Mouse (Mus musculus) heart, postnatal 0 days (tissue): ENCODE data around the gene Ampd3. TPM values are rescaled to one million over a fixed set of nuclear protein-coding genes. Genes with fewer than 3 reads are reported as not detected.

Experiments used
- ATAC-seq: fragments of 200-750 bp; cut with Nextera tagmentation; 2 replicates; pipeline ENCODE4 v1.8.0; 2017; ENCODE audit warnings: low read depth, moderate number of reproducible peaks, moderate library complexity; ENCODE audit not compliant: insufficient read depth
- DNase-seq: peaks from one replicate; pipeline ENCODE4 v3.0.0-alpha.2; 2016; ENCODE audit warnings: low spot score
- H3K27ac ChIP-seq: fragments of 300-500 bp; sonication (generic); 2 replicates; pipeline ENCODE4 v1.5.1; 2014; ENCODE audit warnings: low read depth, mild to moderate bottlenecking
- H3K27me3 ChIP-seq: fragments of 300-500 bp; sonication (generic); 2 replicates; pipeline ENCODE4 v1.6.1; 2014; ENCODE audit warnings: low read length, mixed read lengths; ENCODE audit not compliant: control insufficient read depth, insufficient read depth
- H3K36me3 ChIP-seq: fragments of 300-500 bp; sonication (generic); replicated peaks from 2 replicates; pipeline ENCODE4 v1.6.1; 2014; ENCODE audit warnings: low read length, mixed read lengths; ENCODE audit not compliant: control insufficient read depth, insufficient read depth
- H3K4me1 ChIP-seq: fragments of 300-500 bp; sonication (generic); 2 replicates; pipeline ENCODE4 v1.6.1; 2014; ENCODE audit warnings: antibody characterized with exemption; ENCODE audit not compliant: control insufficient read depth, insufficient read depth
- H3K4me2 ChIP-seq: fragments of 300-500 bp; sonication (generic); 2 replicates; pipeline ENCODE4 v1.6.1; 2014; ENCODE audit warnings: low read depth, mild to moderate bottlenecking, low read length, moderate library complexity
- H3K4me3 ChIP-seq: fragments of 300-500 bp; sonication (generic); 2 replicates; pipeline ENCODE4 v1.5.1; 2014; ENCODE audit warnings: low read depth, low read length
- H3K9ac ChIP-seq: fragments of 300-500 bp; sonication (generic); replicated peaks from 2 replicates; pipeline ENCODE4 v1.6.1; 2014; ENCODE audit warnings: low read depth, low read length, mixed read lengths
- H3K9me3 ChIP-seq: fragments of 300-500 bp; sonication (generic); replicated peaks from 2 replicates; pipeline ENCODE4 v1.6.1; 2016; ENCODE audit warnings: low read length; ENCODE audit not compliant: control insufficient read depth
- CTCF ChIP-seq: IDR thresholded peaks from 2 replicates; pipeline ENCODE4 v1.5.1; 2016; ENCODE audit warnings: antibody characterized with exemption, control low read depth, low read depth
- EP300 ChIP-seq: IDR thresholded peaks from 2 replicates; pipeline ENCODE4 v1.6.1; 2016; ENCODE audit warnings: antibody characterized with exemption, low read depth
- WGBS: fragments of 180-500 bp; shearing (Covaris S2); extraction: QIAGEN DNeasy Blood & Tissue Kit; methylation state at CpG from one replicate; pipeline ENCODE4 v1.1.7; 2014; 5-methylcytosine and 5-hydroxymethylcytosine counted together
- polyA plus RNA-seq: library from polyadenylated mRNA; unstranded; fragments of >200 nt; fragmentation: Nextera tagmentation; extraction: Ambion mirVana; gene quantifications from 2 replicates; pipeline ENCODE4 v1.2.1, GENCODE M21; 2015
- total RNA-seq: library from RNA; depleted of rRNA; stranded (reverse); fragments of >200 nt; gene quantifications from 2 replicates; pipeline ENCODE4 v1.2.3, GENCODE M21; 2014; ENCODE audit warnings: low replicate concordance

The Ampd3 gene
- total and polyA plus RNA-seq, 2 experiments from 2014 or later: 15.6 to 19.7 TPM

DNA sequence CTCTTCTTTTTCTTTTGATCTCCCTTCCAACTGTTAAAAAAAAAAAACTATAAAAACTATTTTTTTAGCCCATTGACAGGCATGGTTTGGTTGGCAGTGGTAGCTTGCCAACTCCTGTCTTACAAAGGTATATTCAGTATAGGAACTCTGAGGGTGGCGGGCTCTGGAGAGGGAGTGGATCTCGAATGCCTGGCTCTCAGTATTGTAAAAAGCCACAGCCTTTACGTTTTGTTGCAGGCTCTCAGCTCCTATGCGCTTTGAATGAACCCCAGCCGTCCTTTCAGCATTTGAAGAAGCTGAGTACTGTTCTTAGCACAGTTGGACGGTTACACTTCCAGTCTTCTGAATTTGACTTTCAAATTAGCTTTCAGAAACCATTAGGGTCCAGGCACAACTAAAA is 38.7 kb upstream of the Ampd3 start:
- 81% methylated on average over 6 of the region's 6 CpGs for WGBS
- no peak overlapping the region for H3K4me2 ChIP-seq
- ATAC-seq: no peak
- no peak overlapping the region for H3K9ac ChIP-seq
- no peak for DNase-seq
- H3K4me1 ChIP-seq: no peaks in the 10 kb centered on the region
- no peak overlapping the region for H3K27ac ChIP-seq
- no peaks in the 10 kb centered on the region for H3K36me3 ChIP-seq
- H3K9me3 ChIP-seq: no peaks in the 10 kb centered on the region
- no peak overlapping the region for H3K4me3 ChIP-seq
- TF ChIP-seq EP300 (no peak), CTCF (no peak)
- H3K27me3 ChIP-seq: no peaks in the 10 kb centered on the region

- Histone ChIP-seq H3K9me3 (no peaks in the 10 kb centered on the region), H3K4me2 (no peak overlapping the region), H3K9ac (no peak overlapping the region), H3K27ac (no peak overlapping the region), H3K4me1 (no peaks in the 10 kb centered on the region), H3K27me3 (no peaks in the 10 kb centered on the region), H3K36me3 (no peaks in the 10 kb centered on the region), H3K4me3 (no peak overlapping the region)
- no peak for ATAC-seq
- no peak for DNase-seq
- no peak for TF ChIP-seq CTCF
- no peak for TF ChIP-seq EP300
- 65% methylated on average over 6 of the region's 6 CpGs for WGBS
Measured at GRCm38 (mm10) chr7:110731091-110731967, 36.7 kb upstream of the Ampd3 start.

GRCm38 (mm10) chr7:110732001-110732632 is 35.9 kb upstream of the Ampd3 start:
- no peak for TF ChIP-seq CTCF
- TF ChIP-seq EP300: no peak
- DNase-seq: no peak
- WGBS: 78% methylated on average over 12 of the region's 12 CpGs

GRCm38 (mm10) chr7:110736914-110737313 is 31.1 kb upstream of the Ampd3 start:
- TF ChIP-seq EP300 (no peak), CTCF (no peak)
- H3K27ac ChIP-seq: no peak overlapping the region
- H3K4me1 ChIP-seq: no peaks in the 10 kb centered on the region
- no peak overlapping the region for H3K4me2 ChIP-seq
- ATAC-seq (no peak), DNase-seq (no peak)
- 46% methylated on average over 2 of the region's 2 CpGs for WGBS
- H3K4me3 ChIP-seq: no peak overlapping the region
- no peaks in the 10 kb centered on the region for H3K27me3 ChIP-seq
- no peaks in the 10 kb centered on the region for H3K9me3 ChIP-seq
- no peaks in the 10 kb centered on the region for H3K36me3 ChIP-seq
- H3K9ac ChIP-seq: no peak overlapping the region

More at GRCm38 (mm10) chr7:110732001-110732632, 35.9 kb upstream of the Ampd3 start:
- no peaks in the 10 kb centered on the region for H3K4me1 ChIP-seq
- H3K36me3 ChIP-seq: no peaks in the 10 kb centered on the region
- ATAC-seq: no peak
- H3K27me3 ChIP-seq: no peaks in the 10 kb centered on the region
- H3K9ac ChIP-seq: no peak overlapping the region
- H3K4me2 ChIP-seq: no peak overlapping the region
- H3K27ac ChIP-seq: no peak overlapping the region
- no peak overlapping the region for H3K4me3 ChIP-seq
- H3K9me3 ChIP-seq: no peaks in the 10 kb centered on the region

GRCm38 (mm10) chr7:110739764-110740163 is 28.2 kb upstream of the Ampd3 start:
- WGBS: 35% methylated on average over 5 of the region's 5 CpGs
- H3K27me3 ChIP-seq: no peaks in the 10 kb centered on the region
- H3K9ac ChIP-seq: no peak overlapping the region
- no peaks in the 10 kb centered on the region for H3K4me1 ChIP-seq
- no peaks in the 10 kb centered on the region for H3K36me3 ChIP-seq
- H3K9me3 ChIP-seq: no peaks in the 10 kb centered on the region
- no peak overlapping the region for H3K27ac ChIP-seq
- ATAC-seq (no peak), DNase-seq (no peak)
- no peak for TF ChIP-seq CTCF
- TF ChIP-seq EP300: no peak
- H3K4me2 ChIP-seq: no peak overlapping the region
- H3K4me3 ChIP-seq: no peak overlapping the region
